Mouse (Mus musculus): ENCODE measurements around the gene B3glct. TPM values are rescaled to one million over a fixed set of nuclear protein-coding genes. Genes with fewer than 3 reads are reported as not detected.
A peak's percentile ranks its signal among the peaks of the same experiment; 100 is the strongest.

The B3glct gene
- total RNA-seq (2021) = 25.3 and 25.7 TPM in 2 replicates
- long read RNA-seq, full-length matches to known transcripts = 3 of 8 reads
- long read RNA-seq, partial matches to known transcripts = 1 of 8 reads
- long read RNA-seq, other reads (novel, unspliced or antisense) = 4 of 8 reads

GRCm38 (mm10) chr5:149678100-149678989, at the start of gene B3glct:
B3glct (plus strand) TSS chr5:149678230.
- peak; percentile 92 for DNase-seq

DNA sequence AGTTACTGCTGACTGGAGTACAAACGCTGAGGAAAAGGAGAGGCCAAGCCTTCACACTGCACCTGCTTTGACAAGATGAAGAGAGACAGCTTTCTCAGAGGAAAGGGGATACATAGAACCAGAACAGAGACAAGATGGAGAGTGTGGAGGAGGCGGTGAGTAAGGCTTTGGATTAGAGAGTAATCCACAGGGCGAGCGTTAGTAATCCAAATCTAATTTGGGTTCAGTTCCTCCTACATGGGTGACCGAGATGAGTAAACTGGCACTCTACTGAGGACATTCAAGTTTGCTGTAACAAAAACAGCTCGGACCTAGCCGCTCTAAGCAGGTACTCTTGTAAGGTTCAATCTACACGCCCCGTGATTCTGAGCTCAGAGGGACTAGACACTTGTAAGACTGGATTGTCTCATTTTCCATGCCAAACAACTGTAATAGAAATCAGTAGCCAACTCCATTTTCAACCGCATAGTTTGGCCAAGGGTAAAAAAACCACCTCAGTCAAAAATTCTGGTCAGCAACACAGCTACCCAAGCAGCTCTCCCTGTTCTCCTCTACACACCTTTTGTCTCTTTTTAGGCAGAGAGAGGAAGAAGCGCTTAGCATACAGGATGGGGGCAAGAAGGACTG, 43.5 kb upstream of the B3glct start:
- DNase-seq = no peak

DNA sequence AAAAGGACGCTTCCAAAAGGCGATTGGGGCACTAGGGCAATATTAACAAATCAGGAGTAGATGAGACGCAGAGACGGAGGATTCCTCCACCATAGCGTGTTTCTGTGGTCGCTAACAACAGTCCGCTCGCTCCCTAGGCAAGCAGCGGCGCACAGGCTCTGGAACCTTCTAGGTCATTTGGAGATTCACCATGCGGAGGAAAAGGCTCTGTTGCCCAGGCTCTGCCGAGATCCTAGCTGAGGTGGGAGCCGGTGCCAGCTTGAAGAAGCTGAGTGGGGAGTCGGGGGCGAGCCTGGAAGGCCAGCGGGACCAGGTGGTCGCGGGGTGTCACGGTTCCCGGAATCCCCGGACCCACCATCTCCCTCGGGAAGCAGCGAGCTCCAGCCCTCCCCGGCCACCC, 42.5 kb upstream of the B3glct start:
- DNase-seq = no peak

- DNase-seq = peak; percentile 96
Measured at GRCm38 (mm10) chr5:149636075-149636920, 41.7 kb upstream of the B3glct start, which contains the start of gene Hsph1. Hsph1 (minus strand) TSS chr5:149636376.

DNA sequence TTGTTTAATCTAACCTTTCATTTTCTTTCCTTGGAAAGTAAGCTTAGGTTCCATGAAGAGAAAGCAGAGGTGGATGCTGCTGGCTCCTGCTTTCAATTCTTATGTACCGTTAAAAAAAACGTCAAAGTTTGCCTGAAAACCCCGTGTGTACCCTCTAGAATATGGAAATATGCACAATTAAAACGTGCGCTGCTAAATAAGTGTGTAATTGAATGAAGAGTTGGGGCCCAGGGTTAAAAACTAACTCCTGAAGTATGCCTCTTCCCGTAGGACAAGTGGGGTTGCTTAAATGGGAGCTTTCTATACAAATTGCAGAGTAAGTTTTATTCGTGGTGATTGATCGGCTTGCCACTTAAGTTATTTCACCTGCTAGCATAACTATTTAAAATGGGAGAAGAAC, 40.7 kb upstream of the B3glct start:
- DNase-seq = no peak

DNA sequence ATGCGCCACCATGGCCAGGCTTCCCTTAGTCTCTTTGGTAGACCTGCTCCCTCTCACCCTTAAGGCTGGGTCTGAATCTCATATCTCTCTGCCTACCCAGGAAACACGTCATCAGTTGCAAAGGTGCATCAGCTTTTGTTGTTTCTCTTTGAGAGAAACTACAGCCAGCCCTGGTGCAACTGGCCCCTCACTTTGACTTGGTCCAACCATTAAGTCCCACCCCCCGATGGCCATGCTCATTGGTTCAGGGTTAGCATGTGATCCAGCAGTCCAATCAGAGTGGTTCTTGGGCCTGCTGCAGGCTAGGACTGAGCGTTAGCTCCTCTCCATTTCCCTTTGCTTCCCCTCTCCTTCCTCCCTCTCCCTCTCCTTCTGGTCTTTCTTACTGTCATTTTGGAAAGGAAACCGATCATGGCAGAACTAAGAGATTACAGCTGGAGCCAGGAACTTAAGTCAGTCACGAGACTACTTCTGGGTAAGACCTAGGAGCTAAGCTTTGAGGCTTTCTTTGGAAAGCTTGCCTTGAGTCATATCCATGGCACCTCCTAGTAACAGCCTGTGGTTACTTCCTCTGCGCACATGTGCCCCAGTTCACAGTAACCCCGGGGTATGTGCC, 36.6 kb upstream of the B3glct start:
- no peak for DNase-seq

DNA sequence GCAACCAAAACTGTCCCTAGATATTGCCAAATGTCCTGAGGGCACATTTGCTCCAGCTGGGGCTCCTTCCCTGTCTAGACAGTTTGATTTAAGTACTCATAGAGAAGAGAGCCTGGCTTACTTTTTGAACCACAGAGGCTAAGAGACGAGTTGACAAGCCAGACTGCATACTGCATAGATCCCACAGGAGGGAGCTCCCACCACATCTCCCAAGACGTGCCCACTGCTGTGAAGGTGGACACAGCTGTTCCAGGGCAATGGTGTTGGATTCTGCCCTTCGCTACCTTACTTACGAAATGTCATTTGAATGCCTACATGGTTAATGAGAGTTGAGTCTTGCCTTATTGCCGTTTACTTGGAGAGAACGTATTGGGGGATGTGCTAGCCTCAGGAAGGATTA, 35.7 kb upstream of the B3glct start:
- DNase-seq = no peak

DNA sequence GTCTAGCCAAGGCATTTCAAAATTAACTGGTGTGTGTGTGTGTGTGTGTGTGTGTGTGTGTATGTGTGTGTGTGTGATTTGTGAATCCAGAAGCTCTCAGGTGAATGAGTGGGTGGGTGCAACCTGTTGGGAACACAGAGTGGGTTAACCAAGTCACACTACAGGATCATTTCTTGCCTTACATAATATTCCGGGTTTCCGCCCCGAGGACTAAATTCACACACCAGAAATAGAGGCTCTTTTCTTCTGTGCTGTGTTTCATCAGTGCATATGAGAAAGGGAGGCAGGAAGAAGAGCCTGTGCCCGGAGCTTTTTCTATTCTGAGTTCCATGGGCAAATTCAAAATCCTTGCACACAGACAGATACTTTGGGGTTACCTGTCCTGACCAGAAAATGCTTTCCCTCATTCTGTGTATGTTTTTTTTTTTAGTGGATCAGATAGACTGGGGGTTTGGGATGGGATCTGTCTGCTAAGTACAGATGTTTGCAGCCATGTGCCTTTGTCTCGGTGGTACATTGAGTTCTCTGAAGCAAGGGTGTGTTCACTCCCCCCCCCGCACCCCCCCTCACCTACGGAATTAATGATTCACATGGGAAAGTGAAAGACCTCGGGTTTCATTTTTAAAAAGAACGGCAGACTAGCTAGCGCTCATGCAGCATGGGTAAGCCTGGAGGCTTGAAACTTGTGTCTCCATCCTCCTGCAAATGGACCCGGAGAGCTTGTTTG, 35.1 kb upstream of the B3glct start:
- DNase-seq = no peak

DNA sequence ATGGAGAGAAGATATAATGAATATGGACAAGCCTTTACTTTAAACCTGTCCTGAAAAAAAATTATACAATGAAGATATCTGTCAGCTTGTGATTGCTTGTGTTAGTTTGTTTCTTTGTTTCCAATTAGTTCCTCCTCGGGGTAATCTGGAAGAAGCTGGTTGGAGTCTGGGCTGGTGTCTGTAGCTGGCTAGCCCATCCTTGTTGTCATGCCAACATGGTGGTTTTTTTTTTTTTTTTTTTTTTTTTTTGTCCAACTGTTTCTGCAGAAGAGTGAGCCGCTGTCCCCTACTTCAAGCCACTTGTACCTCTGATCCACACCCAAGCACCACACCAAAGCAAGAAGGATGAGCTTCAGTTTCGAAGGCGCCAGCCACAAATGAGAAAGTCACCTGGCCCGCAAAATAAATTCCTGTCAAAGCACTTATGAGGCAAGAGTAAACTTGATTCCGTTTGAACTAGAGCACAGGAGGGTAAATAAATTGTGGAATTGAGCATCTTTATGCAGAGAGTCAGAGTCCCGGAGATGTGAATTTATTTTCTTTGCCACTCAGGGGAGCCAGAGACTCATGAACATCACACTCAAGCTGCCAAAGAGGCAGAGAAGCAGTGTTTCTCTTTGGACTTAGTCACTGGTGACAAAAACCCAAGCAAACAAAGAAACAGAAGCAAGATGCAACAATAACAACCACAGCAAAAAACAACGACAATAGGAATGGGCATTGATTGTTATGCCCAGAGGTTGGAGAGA, 30.5 kb upstream of the B3glct start:
- no peak for DNase-seq

GRCm38 (mm10) chr5:149648196-149648595, 29.8 kb upstream of the B3glct start:
- DNase-seq = no peak

- DNase-seq = no peak
Measured at GRCm38 (mm10) chr5:149648895-149649406, 29.1 kb upstream of the B3glct start.

GRCm38 (mm10) chr5:149649499-149650178, 28.4 kb upstream of the B3glct start:
- no peak for DNase-seq

DNA sequence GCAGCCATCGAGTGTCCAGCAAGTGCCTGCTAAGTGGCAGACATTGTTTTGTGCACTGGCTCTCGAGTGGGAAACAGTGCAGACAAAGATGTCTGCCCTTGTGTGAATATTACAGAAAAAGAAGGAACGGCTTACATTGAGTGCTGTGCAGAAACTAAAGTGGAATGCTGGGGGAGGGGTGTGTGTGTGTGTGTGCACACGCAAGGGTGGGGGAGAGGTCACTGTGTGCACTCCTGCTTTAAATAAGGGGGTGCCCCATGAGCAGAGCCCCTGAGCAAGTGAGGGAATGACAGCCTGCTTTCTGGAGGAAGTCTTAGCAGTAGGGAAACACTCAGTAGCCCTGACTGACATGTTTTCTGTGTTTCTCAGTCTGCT, 27.9 kb upstream of the B3glct start:
- no peak for DNase-seq

DNA sequence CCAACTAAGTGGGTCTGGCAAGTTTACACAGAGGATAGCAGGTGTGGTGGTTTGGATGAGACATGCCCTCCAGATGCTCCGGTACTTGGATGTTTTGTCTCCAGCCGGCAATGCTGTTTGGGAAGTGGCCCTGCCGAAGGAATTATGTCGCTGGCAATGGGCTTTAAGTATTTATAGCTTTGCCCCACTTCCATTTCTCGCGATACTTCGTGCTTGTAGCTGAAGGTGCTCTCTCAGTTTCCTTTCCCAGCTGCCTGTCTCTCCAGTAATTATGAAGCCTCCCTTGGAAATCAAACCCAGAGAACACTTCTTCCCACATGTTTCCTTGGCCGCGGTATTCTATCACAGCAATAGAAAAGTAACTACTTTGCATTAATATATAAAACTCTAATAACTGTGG, 22.4 kb upstream of the B3glct start:
- no peak for DNase-seq

DNA sequence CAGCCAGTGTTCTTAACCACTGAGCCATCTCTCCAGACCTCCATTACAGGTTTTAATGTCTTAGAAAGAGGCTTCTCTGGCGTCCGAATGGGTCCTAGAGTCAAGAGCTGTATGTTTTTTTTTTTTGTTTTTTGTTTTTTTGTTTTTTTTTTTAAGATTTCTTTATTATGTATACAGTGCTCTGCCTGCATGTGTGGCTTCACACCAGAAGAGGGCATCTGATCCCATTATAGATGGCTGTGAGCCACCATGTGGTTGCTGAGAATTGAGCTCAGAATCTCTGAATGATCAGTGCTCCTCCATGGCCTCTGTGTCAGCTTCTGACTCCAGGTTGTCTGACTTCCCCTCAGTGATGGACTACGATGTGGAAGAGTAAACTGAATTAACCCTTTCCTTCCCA, 20.0 kb upstream of the B3glct start:
- DNase-seq = no peak

DNA sequence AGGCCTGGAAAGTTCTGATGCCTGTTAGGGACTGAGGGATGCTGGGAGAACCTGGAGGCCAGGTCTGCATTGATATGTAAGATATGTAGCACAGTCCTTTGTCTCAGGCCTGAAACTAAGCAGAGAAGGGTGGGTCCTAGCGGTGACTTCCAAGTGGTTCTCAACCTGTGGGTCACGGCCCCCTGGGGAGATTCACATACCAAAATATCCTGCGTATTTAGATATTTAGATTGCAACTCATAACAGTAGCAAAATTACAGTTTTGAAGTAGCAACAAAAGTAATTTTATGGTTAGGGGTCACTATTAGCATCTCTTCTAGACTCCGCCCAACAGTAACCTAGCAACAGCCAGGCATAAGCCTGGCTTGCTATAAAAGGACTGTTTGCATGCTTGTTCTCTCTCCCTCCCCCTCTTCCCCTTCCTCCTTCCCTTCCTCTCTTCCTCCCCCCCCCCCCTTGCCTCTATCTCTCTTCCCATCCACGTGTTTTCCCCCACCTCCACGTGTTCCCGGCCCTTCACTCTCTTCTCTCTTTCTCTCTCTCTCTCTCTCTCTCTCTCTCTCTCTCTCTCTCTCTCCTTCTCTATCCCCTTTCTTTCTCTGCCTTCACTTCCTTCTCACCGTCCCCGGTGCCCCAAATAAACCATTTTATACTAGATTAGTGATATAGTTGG, 19.2 kb upstream of the B3glct start:
- DNase-seq = no peak

DNA sequence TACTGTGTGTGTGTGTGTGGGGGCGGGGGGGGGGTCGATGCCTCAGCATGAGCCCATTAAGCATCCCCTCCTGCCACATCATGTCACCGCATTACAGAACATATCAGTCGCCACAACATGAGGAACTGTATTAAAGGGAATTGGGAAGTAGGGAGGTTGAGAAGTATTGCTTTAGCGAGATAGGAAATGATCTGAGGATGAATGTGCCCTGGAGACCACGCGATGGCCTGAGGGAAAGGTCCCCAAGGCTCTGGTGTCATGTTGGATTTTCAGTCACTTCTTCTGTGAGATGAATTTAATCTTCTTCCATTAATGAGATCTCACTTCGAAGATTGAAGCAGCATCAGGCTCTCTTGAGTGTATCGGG, 18.6 kb upstream of the B3glct start:
- no peak for DNase-seq

DNA sequence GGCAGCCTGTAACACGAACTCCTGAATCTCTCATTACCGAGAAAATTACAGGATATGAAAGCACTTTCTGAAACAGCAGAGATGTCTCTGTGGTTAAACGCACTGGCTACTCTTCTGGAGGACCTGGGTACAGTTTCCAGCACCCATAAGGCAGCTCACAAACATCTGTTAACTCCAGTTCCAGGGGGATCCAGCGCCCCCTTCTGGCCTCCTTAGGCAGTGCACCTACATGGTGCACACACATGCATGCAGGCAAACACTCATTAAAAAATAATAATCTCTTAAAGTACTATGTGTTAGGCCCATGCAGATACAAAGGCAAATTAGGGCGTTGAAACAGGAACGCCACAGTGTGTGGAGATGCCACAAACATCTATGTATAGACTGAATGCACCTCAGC, 16.6 kb upstream of the B3glct start:
- DNase-seq = no peak

GRCm38 (mm10) chr5:149662980-149663379, 15.1 kb upstream of the B3glct start:
- no peak for DNase-seq

All from adrenal gland, postnatal 25 days (tissue).